Mouse (Mus musculus): ENCODE data around the gene Sde2. TPM values are rescaled to one million over a fixed set of nuclear protein-coding genes. Genes with fewer than 3 reads are reported as not detected.
A peak's percentile ranks its signal among the peaks of the same experiment; 100 is the strongest.

Sde2 gene
- polyA plus RNA-seq, 1 experiment = 18.4 TPM

DNA sequence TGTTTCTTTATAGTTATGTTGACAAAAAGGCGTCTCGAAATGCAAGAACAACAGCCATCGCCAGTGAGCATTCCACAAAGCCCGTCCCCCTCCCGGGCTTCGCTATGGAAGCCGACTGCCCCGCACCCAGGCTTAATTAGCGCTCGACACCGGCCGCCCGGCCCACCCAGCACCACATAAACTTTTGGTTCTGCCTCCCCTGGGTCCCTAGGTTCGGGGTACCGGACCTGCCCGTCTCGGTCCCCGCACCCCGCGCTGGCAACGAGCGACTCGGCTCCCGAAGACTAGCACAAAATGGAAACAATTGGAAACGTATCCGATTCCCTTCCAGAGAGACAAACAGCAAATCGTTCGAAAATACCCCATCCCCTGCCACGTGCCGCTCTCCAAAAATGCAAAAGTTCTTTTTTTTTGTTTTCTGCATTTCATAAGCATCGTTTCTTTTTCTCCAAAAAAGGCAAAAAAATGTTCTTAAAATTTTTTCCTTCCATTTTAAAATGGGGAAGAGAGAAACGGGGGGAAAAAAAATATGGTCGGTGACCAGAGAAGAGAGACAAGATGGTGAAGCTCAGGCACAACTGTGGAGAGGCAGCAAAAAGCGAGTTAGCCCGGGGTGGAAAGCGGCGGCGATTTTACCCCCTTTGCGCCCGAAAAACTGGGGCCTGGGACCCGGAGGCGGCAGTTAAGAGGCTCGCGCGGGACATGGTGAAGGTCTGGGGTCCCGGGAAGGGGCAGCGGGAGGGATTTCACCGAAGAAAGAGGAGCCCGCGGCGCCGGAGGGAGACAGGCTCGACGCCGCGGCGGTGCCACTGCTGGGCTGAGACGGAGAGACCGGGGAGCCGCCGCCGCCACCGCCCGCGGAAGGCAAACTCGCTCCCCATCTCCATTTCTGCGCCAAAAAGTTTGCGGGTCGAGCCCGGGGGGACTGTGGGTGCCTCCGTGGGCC, 38.2 kb upstream of the Sde2 start:
- Histone ChIP-seq H3K27ac (ENCODE audit: control insufficient read depth, insufficient read depth, low read length) (peak overlapping the region; percentile 93), H3K4me3 (ENCODE audit: control insufficient read depth, insufficient read depth, low read length) (peak overlapping the region; percentile 77), H3K36me3 (ENCODE audit: control insufficient read depth, insufficient read depth, low read length) (peaks cover 28% of the 10 kb centered on the region), H3K4me1 (replicated peaks; ENCODE audit: control insufficient read depth, insufficient read depth, low read length) (peaks cover 7% of the 10 kb centered on the region), H3K27me3 (ENCODE audit: control insufficient read depth, insufficient read depth, low read length) (no peaks in the 10 kb centered on the region)
- TF ChIP-seq POLR2A (IDR thresholded peaks at IDR 0.05; ENCODE audit: control insufficient read depth, extremely low read depth, insufficient read depth, low read length, poor library complexity) (no peak), CTCF (IDR thresholded peaks at IDR 0.05; ENCODE audit: borderline replicate concordance, control insufficient read depth, extremely low read depth, insufficient read depth, low read length, poor library complexity) (0 out of 2 replicates have a peak, but pooled peaks have one; percentile 19)
- under 1% methylated on average over 71 of the region's 71 CpGs for WGBS
- DNase-seq = peak; percentile 58

- under 1% methylated on average over 59 of the region's 65 CpGs for WGBS
- H3K4me3 ChIP-seq (ENCODE audit: control insufficient read depth, insufficient read depth, low read length) = peak overlapping the region; percentile 89
- peaks cover 21% of the 10 kb centered on the region for H3K36me3 ChIP-seq (ENCODE audit: control insufficient read depth, insufficient read depth, low read length)
- peak overlapping the region; percentile 93 for H3K27ac ChIP-seq (ENCODE audit: control insufficient read depth, insufficient read depth, low read length)
- H3K27me3 ChIP-seq (ENCODE audit: control insufficient read depth, insufficient read depth, low read length) = no peaks in the 10 kb centered on the region
- DNase-seq = peak; percentile 92
- H3K4me1 ChIP-seq (replicated peaks; ENCODE audit: control insufficient read depth, insufficient read depth, low read length) = peaks cover 7% of the 10 kb centered on the region
- TF ChIP-seq POLR2A (IDR thresholded peaks at IDR 0.05; ENCODE audit: control insufficient read depth, extremely low read depth, insufficient read depth, low read length, poor library complexity) = peak; percentile 98
- TF ChIP-seq CTCF (IDR thresholded peaks at IDR 0.05; ENCODE audit: borderline replicate concordance, control insufficient read depth, extremely low read depth, insufficient read depth, low read length, poor library complexity) = 0 out of 2 replicates have a peak, but pooled peaks have one; percentile 35
These were observed 37.5 kb upstream of the Sde2 start for GRCm38 (mm10) chr1:180813409-180813884.

DNA sequence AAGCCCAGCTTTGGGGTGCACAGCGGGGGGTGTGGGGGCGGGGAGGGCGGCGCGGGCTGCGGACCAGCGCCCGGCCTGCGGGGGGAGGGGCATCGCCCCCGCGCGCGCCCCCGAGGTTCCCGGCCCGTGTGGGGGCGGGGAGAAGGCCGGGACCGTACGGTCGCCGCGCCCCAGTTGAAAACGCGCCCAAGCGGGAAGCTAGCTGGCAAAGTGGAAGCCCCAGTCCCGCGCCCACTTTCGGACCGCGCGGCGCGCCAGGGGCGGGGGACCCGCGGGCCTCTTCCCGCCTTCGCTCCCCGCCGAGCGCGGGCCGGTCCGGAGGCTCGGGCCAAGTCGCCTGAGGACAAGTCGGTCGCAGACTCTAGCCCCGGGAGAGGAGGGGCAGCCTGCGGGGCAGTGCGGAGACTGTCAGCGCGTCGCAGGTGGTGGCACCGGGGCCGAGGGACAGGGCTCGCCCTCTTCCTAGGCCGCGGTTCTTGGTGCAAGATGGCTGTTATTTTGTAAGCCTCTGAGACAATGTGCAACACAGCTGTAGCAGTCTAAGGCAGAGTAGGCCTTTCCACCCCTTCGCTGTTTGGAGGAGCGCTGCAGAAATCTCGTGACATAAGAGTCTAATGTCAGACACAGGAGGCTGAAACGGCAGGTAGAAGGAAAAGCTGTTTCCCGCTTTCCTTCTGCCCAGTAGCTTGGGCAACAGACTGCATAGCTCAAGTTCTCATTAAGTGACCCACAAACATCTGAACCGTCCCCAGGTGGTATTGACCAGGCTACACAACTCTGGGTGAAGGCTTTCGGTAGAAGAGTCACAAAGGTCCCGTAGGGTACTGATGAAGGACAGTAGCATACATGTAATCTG, 36.8 kb upstream of the Sde2 start, which contains the start of gene H3f3a:
TSS of gene H3f3a (minus strand) at position 59 of the 856 bp plus-strand sequence.
- DNase-seq = no peak
- H3K27me3 ChIP-seq (ENCODE audit: control insufficient read depth, insufficient read depth, low read length) = no peaks in the 10 kb centered on the region

GRCm38 (mm10) chr1:180815371-180816024, 35.4 kb upstream of the Sde2 start:
- Histone ChIP-seq H3K27ac (ENCODE audit: control insufficient read depth, insufficient read depth, low read length) (no peak overlapping the region), H3K27me3 (ENCODE audit: control insufficient read depth, insufficient read depth, low read length) (no peaks in the 10 kb centered on the region), H3K4me1 (replicated peaks; ENCODE audit: control insufficient read depth, insufficient read depth, low read length) (peaks cover 4% of the 10 kb centered on the region), H3K36me3 (ENCODE audit: control insufficient read depth, insufficient read depth, low read length) (peaks cover 4% of the 10 kb centered on the region), H3K4me3 (ENCODE audit: control insufficient read depth, insufficient read depth, low read length) (no peak overlapping the region)
- no peak for DNase-seq
- no peak for TF ChIP-seq POLR2A (IDR thresholded peaks at IDR 0.05; ENCODE audit: control insufficient read depth, extremely low read depth, insufficient read depth, low read length, poor library complexity)
- TF ChIP-seq CTCF (IDR thresholded peaks at IDR 0.05; ENCODE audit: borderline replicate concordance, control insufficient read depth, extremely low read depth, insufficient read depth, low read length, poor library complexity) = no peak
- 93% methylated on average over 12 of the region's 12 CpGs for WGBS

More for the DNA sequence above, 36.8 kb upstream of the Sde2 start, which contains the start of gene H3f3a:
- H3K4me3 ChIP-seq (ENCODE audit: control insufficient read depth, insufficient read depth, low read length) = peak within 1 kb of the TSS; percentile 89
- H3K36me3 ChIP-seq (ENCODE audit: control insufficient read depth, insufficient read depth, low read length) = peaks cover 17% of the 10 kb centered on the region
- WGBS = 3% methylated on average over 69 of the region's 69 CpGs
- TF ChIP-seq CTCF (IDR thresholded peaks at IDR 0.05; ENCODE audit: borderline replicate concordance, control insufficient read depth, extremely low read depth, insufficient read depth, low read length, poor library complexity) (peak; percentile 32; the same call in 1 of the 2 replicates), POLR2A (IDR thresholded peaks at IDR 0.05; ENCODE audit: control insufficient read depth, extremely low read depth, insufficient read depth, low read length, poor library complexity) (peak; percentile 61; the same call in 1 of the 2 replicates)
- H3K27ac ChIP-seq (ENCODE audit: control insufficient read depth, insufficient read depth, low read length) = peak within 1 kb of the TSS; percentile 93
- H3K4me1 ChIP-seq (replicated peaks; ENCODE audit: control insufficient read depth, insufficient read depth, low read length) = peaks cover 4% of the 10 kb centered on the region

GRCm38 (mm10) chr1:180818000-180818399, 32.9 kb upstream of the Sde2 start:
- TF ChIP-seq POLR2A (IDR thresholded peaks at IDR 0.05; ENCODE audit: control insufficient read depth, extremely low read depth, insufficient read depth, low read length, poor library complexity) = no peak
- TF ChIP-seq CTCF (IDR thresholded peaks at IDR 0.05; ENCODE audit: borderline replicate concordance, control insufficient read depth, extremely low read depth, insufficient read depth, low read length, poor library complexity) = no peak
- H3K4me1 ChIP-seq (replicated peaks; ENCODE audit: control insufficient read depth, insufficient read depth, low read length) = peaks cover 3% of the 10 kb centered on the region
- no peaks in the 10 kb centered on the region for H3K27me3 ChIP-seq (ENCODE audit: control insufficient read depth, insufficient read depth, low read length)
- no peak overlapping the region for H3K4me3 ChIP-seq (ENCODE audit: control insufficient read depth, insufficient read depth, low read length)
- 94% methylated on average over 2 of the region's 2 CpGs for WGBS
- no peaks in the 10 kb centered on the region for H3K36me3 ChIP-seq (ENCODE audit: control insufficient read depth, insufficient read depth, low read length)
- DNase-seq = no peak
- no peak overlapping the region for H3K27ac ChIP-seq (ENCODE audit: control insufficient read depth, insufficient read depth, low read length)
